Comparison of ENCODE assay signal across 9 mouse cellular contexts in the genomic region with DNA sequence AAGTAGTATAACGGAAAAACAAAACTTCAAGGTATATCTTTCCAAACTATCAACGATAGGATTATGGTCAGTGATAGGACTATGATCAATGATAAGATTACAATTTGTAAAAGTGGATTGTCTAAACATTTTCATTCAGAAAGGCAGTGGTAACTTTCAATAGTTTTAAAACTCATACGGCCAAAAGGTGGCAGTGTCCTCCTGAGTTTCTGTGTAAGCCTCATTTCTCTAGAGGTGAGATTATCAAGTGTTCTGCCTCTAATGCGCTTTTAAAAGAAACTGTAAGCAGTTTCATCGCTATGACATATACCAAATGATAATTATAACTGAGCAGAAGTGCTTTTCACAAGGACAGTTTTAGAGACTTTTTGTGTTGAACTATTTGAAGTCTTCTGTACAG. TPM values are rescaled to one million over a fixed set of nuclear protein-coding genes. Genes with fewer than 3 reads are reported as not detected.
DNase-seq lines count a peak whose midpoint lies in the region; ATAC-seq and TF ChIP-seq lines count a peak whose summit lies in the region.
"Had no signal": no experiment of that assay in that cellular context is flagged by ENCODE, and none has a peak within 500 bp of the region (broad histone marks: within the 10 kb centered on the region; RNA-seq: fewer than 3 reads in every experiment).

No protein-coding gene starts in this region.

- H3K27me3 ChIP-seq in hindbrain, embryonic 16.5 days (replicated peaks; ENCODE audit: control insufficient read depth, insufficient read depth, low read length) = no peaks in the 10 kb centered on the region
- H3K27me3 ChIP-seq in hindbrain, embryonic 12.5 days = no peaks in the 10 kb centered on the region
- H3K27me3 ChIP-seq: embryonic facial prominence, embryonic 13.5 days; neural tube, embryonic 13.5 days had no signal

- ATAC-seq in hindbrain, embryonic 16.5 days = 0 out of 2 replicates have a peak, but pooled peaks have one; percentile 54
- ATAC-seq in hindbrain, embryonic 12.5 days (ENCODE audit: low FRiP score) = no peak
- no peak for ATAC-seq in erythroid progenitor cell, adult 5-6 weeks (replicated peaks; ENCODE audit: low FRiP score, poor library complexity, severe bottlenecking)

- in situ Hi-C loops in ES-E14 (cut with MboI; ENCODE audit: low sequenced_read_pairs in 2 of 2, unreplicated experiment in 2 of 2) = loop anchor here in 1 of 2 experiments (10.0 kb wide), 1 partner anchor 372 kb away; no protein-coding TSS in a partner anchor

- no peak overlapping the region for H3K27ac ChIP-seq in hindbrain, embryonic 16.5 days (ENCODE audit: low read depth, low read length)
- H3K27ac ChIP-seq in hindbrain, embryonic 12.5 days = no peak overlapping the region
- no peak overlapping the region for H3K27ac ChIP-seq in ES-E14 (ENCODE audit: insufficient read depth, low read depth, low read length, poor library complexity, severe bottlenecking)
- H3K27ac ChIP-seq: embryonic facial prominence, embryonic 13.5 days; neural tube, embryonic 13.5 days had no signal

- no peaks in the 10 kb centered on the region for H3K4me1 ChIP-seq in hindbrain, embryonic 16.5 days (ENCODE audit: control insufficient read depth, insufficient read depth, low read depth, low read length)
- no peaks in the 10 kb centered on the region for H3K4me1 ChIP-seq in hindbrain, embryonic 12.5 days
- H3K4me1 ChIP-seq in ES-E14 (ENCODE audit: control insufficient read depth in 2 of 2, insufficient read depth in 2 of 2, low read length in 2 of 2, poor library complexity in 1 of 2) = no peaks in the 10 kb centered on the region
- H3K4me1 ChIP-seq: neural tube, embryonic 13.5 days had no signal

- H3K4me2 ChIP-seq in hindbrain, embryonic 16.5 days (ENCODE audit: low read length) = no peak overlapping the region
- H3K4me2 ChIP-seq in hindbrain, embryonic 12.5 days (replicated peaks) = no peak overlapping the region
- H3K4me2 ChIP-seq: embryonic facial prominence, embryonic 13.5 days; neural tube, embryonic 13.5 days had no signal

- DNase-seq in A20 (ENCODE audit: low read depth, low spot score) (peak; percentile 44), ES-E14 (ENCODE audit: low read depth, low spot score) (no peak)
- DNase-seq in heart, postnatal 4 days = peak; percentile 45
- peak; percentile 39 to 59 for DNase-seq in right cerebral cortex, adult 2 months (ENCODE audit: low spot score in 2 of 2)

- H3K9ac ChIP-seq in hindbrain, embryonic 16.5 days (ENCODE audit: low read depth, low read length) = no peak overlapping the region
- no peak overlapping the region for H3K9ac ChIP-seq in hindbrain, embryonic 12.5 days
- no peak overlapping the region for H3K9ac ChIP-seq in ES-E14 (ENCODE audit: insufficient read depth, low read depth, low read length, poor library complexity, severe bottlenecking)
- H3K9ac ChIP-seq: embryonic facial prominence, embryonic 13.5 days; neural tube, embryonic 13.5 days had no signal

- H3K4me3 ChIP-seq in hindbrain, embryonic 16.5 days (ENCODE audit: low read length) = no peak overlapping the region
- H3K4me3 ChIP-seq in hindbrain, embryonic 12.5 days = no peak overlapping the region
- no peak overlapping the region for H3K4me3 ChIP-seq in ES-E14 (ENCODE audit: insufficient read depth in 1 of 2, low read depth in 1 of 2, low read length in 2 of 2, poor library complexity in 1 of 2, severe bottlenecking in 1 of 2)
- H3K4me3 ChIP-seq: embryonic facial prominence, embryonic 13.5 days; neural tube, embryonic 13.5 days had no signal

- no peaks in the 10 kb centered on the region for H3K9me3 ChIP-seq in hindbrain, embryonic 16.5 days (ENCODE audit: control insufficient read depth, low read length)
- no peaks in the 10 kb centered on the region for H3K9me3 ChIP-seq in hindbrain, embryonic 12.5 days (replicated peaks)
- H3K9me3 ChIP-seq in ES-E14 (ENCODE audit: control insufficient read depth, insufficient read depth, low read depth, low read length) = no peaks in the 10 kb centered on the region
- H3K9me3 ChIP-seq: embryonic facial prominence, embryonic 13.5 days; neural tube, embryonic 13.5 days had no signal

- no peaks in the 10 kb centered on the region for H3K36me3 ChIP-seq in hindbrain, embryonic 16.5 days (ENCODE audit: control insufficient read depth, insufficient read depth, low read length)
- no peaks in the 10 kb centered on the region for H3K36me3 ChIP-seq in hindbrain, embryonic 12.5 days
- H3K36me3 ChIP-seq in ES-E14 (ENCODE audit: control insufficient read depth, insufficient read depth, low read length, poor library complexity, severe bottlenecking) = no peaks in the 10 kb centered on the region
- H3K36me3 ChIP-seq: embryonic facial prominence, embryonic 13.5 days; neural tube, embryonic 13.5 days had no signal

- 37% methylated on average over 5 of the region's 5 CpGs for WGBS in hindbrain, embryonic 16.5 days
- WGBS in hindbrain, embryonic 12.5 days = 37% methylated on average over 5 of the region's 5 CpGs

TF ChIP-seq in ES-E14, 5 proteins besides CTCF, POLR2A, EP300 and RAD21:
- TF ChIP-seq ZC3H11A (IDR thresholded peaks at IDR 0.05; ENCODE audit: borderline replicate concordance, low read depth, low read length) = peak; percentile 53; the same call in 1 of the 2 replicates
- TF ChIP-seq CHD2 (IDR thresholded peaks at IDR 0.05; ENCODE audit: low read depth, low read length) = no peak

RNA-seq across cellular contexts. Expression of a gene that starts 12.7 kb away (rescaled TPM):
- polyA plus RNA-seq in hindbrain, embryonic 16.5 days (2015; fragmentation: Nextera tagmentation; extraction: Ambion mirVana) = 2.7 and 2.9 TPM in 2 replicates
- 7.0 and 9.6 TPM in 2 replicates for polyA plus RNA-seq in hindbrain, embryonic 12.5 days (2016; fragmentation: Nextera tagmentation; extraction: Ambion mirVana)
- total RNA-seq in ES-E14 (2012; rRNA removed) = 0.13 TPM in 1 of 2 replicates, not detected in the other
- total RNA-seq in heart, postnatal 4 days (2021) = 1 to 10 TPM; 3.2 TPM
- total RNA-seq in erythroid progenitor cell, adult 5-6 weeks (2015; ENCODE audit: low replicate concordance) = not detected in 2 replicates
- 0.30 TPM in 1 of 2 replicates, not detected in the other for total RNA-seq in erythroid progenitor cell, adult 5-6 weeks (2017; ENCODE audit: low replicate concordance)
